Mouse (Mus musculus): ENCODE measurements around the gene Rnft2. TPM values are rescaled to one million over a fixed set of nuclear protein-coding genes. Genes with fewer than 3 reads are reported as not detected.

Rnft2 gene
- polyA plus RNA-seq, 1 experiment from 2014 or later, result 3.6 TPM

Other genes with a start within 250 kb of the Rnft2 start
- gene Tesc, start 217.4 kb downstream of the Rnft2 start, polyA plus RNA-seq (2016; fragmentation: Nextera tagmentation; extraction: Ambion mirVana), result 0.49 and 0.74 TPM in 2 replicates
- 42.9 and 44.5 TPM in 2 replicates for gene Fbxw8, start 89.7 kb downstream of the Rnft2 start, polyA plus RNA-seq (2016; fragmentation: Nextera tagmentation; extraction: Ambion mirVana)
- 0.13 TPM in 2 replicates for gene Hrk, start 80.5 kb downstream of the Rnft2 start, polyA plus RNA-seq (2016; fragmentation: Nextera tagmentation; extraction: Ambion mirVana)
- 12.3 and 12.8 TPM in 2 replicates for gene 2410131K14Rik, start 111 bp upstream of the Rnft2 start, polyA plus RNA-seq (2016; fragmentation: Nextera tagmentation; extraction: Ambion mirVana)